8 mouse cellular contexts compared by ENCODE assay signal in genomic region chr6:126940451-126940850, GRCm38 (mm10). TPM values are rescaled to one million over a fixed set of nuclear protein-coding genes. Genes with fewer than 3 reads are reported as not detected.
A peak's percentile ranks its signal among the peaks of the same experiment; 100 is the strongest.
DNase-seq lines count a peak whose midpoint lies in the region; ATAC-seq and TF ChIP-seq lines count a peak whose summit lies in the region.

No protein-coding gene starts in this region.

- TF ChIP-seq EP300 in stomach, postnatal 0 days (optimal IDR thresholded peaks at IDR 0.05), result no peak

- DNase-seq in cerebellum, adult 9-11 months, result peak; percentile 14
- DNase-seq in thymus, postnatal 4 days, result peak; percentile 19
- no peak for DNase-seq in thymus, adult 2 months
- DNase-seq in hindbrain, embryonic 10.5 days (ENCODE audit: low spot score), result peak; percentile 7
- peak; percentile 6 for DNase-seq in lung, postnatal 36 days
- no peak for DNase-seq in stomach, postnatal 0 days (ENCODE audit: low spot score)
- no peak for DNase-seq in left cerebral cortex, adult 11 months (ENCODE audit: low spot score)

- H3K4me3 ChIP-seq in thymus, adult 2 months (ENCODE audit: control insufficient read depth, insufficient read depth, low read length), result no peak overlapping the region
- peak overlapping the region; percentile 93 for H3K4me3 ChIP-seq in hindbrain, embryonic 10.5 days
- H3K4me3 ChIP-seq in stomach, postnatal 0 days (ENCODE audit: low read depth, low read length), result peak overlapping the region; percentile 67

- peak overlapping the region; percentile 96 for H3K4me2 ChIP-seq in stomach, postnatal 0 days (replicated peaks; ENCODE audit: low read depth)

- H3K4me1 ChIP-seq in thymus, adult 2 months (replicated peaks; ENCODE audit: control insufficient read depth, insufficient read depth, low read length), result peaks cover 5% of the 10 kb centered on the region
- H3K4me1 ChIP-seq in hindbrain, embryonic 10.5 days (replicated peaks), result peaks cover 34% of the 10 kb centered on the region
- H3K4me1 ChIP-seq in stomach, postnatal 0 days (replicated peaks; ENCODE audit: control insufficient read depth, insufficient read depth), result peaks cover 4% of the 10 kb centered on the region; the same call in 1 of the 2 replicates

- no peak for TF ChIP-seq CTCF in thymus, adult 2 months (IDR thresholded peaks at IDR 0.05; ENCODE audit: borderline replicate concordance, control insufficient read depth, extremely low read depth, insufficient read depth, low read length, poor library complexity)
- peak; percentile 54 for TF ChIP-seq CTCF in stomach, postnatal 0 days (IDR thresholded peaks at IDR 0.05; ENCODE audit: low read depth)

- H3K9me3 ChIP-seq in hindbrain, embryonic 10.5 days, result no peaks in the 10 kb centered on the region
- no peaks in the 10 kb centered on the region for H3K9me3 ChIP-seq in stomach, postnatal 0 days (ENCODE audit: control insufficient read depth, low read length)

- no peak overlapping the region for H3K27ac ChIP-seq in thymus, adult 2 months (ENCODE audit: control insufficient read depth, insufficient read depth, low read length)
- no peak overlapping the region for H3K27ac ChIP-seq in hindbrain, embryonic 10.5 days
- H3K27ac ChIP-seq in stomach, postnatal 0 days (replicated peaks), result no peak overlapping the region

- no peak for TF ChIP-seq POLR2A in thymus, adult 2 months (IDR thresholded peaks at IDR 0.05; ENCODE audit: control insufficient read depth, extremely low read depth, insufficient read depth, low read length, poor library complexity)

- ATAC-seq in cerebellum, adult (ENCODE audit: insufficient number of reproducible peaks, low FRiP score, low TSS enrichment), result no peak
- ATAC-seq in stomach, postnatal 0 days (ENCODE audit: low FRiP score, low TSS enrichment), result no peak

- no peaks in the 10 kb centered on the region for H3K27me3 ChIP-seq in thymus, adult 2 months (ENCODE audit: control insufficient read depth, insufficient read depth, low read length)
- H3K27me3 ChIP-seq in hindbrain, embryonic 10.5 days (ENCODE audit: insufficient read depth, poor library complexity, severe bottlenecking), result no peaks in the 10 kb centered on the region
- no peaks in the 10 kb centered on the region for H3K27me3 ChIP-seq in stomach, postnatal 0 days (ENCODE audit: control insufficient read depth, insufficient read depth, low read length)

- 1% methylated on average over 5 of the region's 5 CpGs for WGBS in thymus, adult 2 months
- WGBS in hindbrain, embryonic 10.5 days, result 7% methylated on average over 5 of the region's 5 CpGs
- WGBS in stomach, postnatal 0 days, result 8% methylated on average over 5 of the region's 5 CpGs

- H3K9ac ChIP-seq in stomach, postnatal 0 days (ENCODE audit: low read length), result peak overlapping the region; percentile 59

- peaks cover 16% of the 10 kb centered on the region for H3K36me3 ChIP-seq in thymus, adult 2 months (ENCODE audit: control insufficient read depth, insufficient read depth, low read length)
- peaks cover 21% of the 10 kb centered on the region for H3K36me3 ChIP-seq in hindbrain, embryonic 10.5 days
- H3K36me3 ChIP-seq in stomach, postnatal 0 days (ENCODE audit: control insufficient read depth, insufficient read depth, low read length), result 0 out of 2 replicates have a peak, but pooled peaks cover 5% of the 10 kb centered on the region

RNA-seq across cellular contexts. Expression of gene D6Wsu163e, which starts 0.7 kb away (rescaled TPM):
- polyA plus RNA-seq in thymus, adult 2 months (2012; rRNA removed), result 5.3 and 7.0 TPM in 2 replicates
- polyA plus RNA-seq in hindbrain, embryonic 10.5 days (2016; fragmentation: Nextera tagmentation; extraction: Ambion mirVana), result 15.1 and 17.2 TPM in 2 replicates
- polyA plus RNA-seq in stomach, postnatal 0 days (2015; fragmentation: Nextera tagmentation; extraction: Ambion mirVana), result 12.1 and 12.7 TPM in 2 replicates

RNA-seq across cellular contexts. Expression of gene Rad51ap1, which starts 1.1 kb away (rescaled TPM):
- 28.0 and 31.0 TPM in 2 replicates for polyA plus RNA-seq in thymus, adult 2 months (2012; rRNA removed)
- 70.6 and 72.8 TPM in 2 replicates for polyA plus RNA-seq in hindbrain, embryonic 10.5 days (2016; fragmentation: Nextera tagmentation; extraction: Ambion mirVana)
- 13.3 and 14.6 TPM in 2 replicates for polyA plus RNA-seq in stomach, postnatal 0 days (2015; fragmentation: Nextera tagmentation; extraction: Ambion mirVana)

RNA-seq across cellular contexts. Expression of gene Dyrk4, which starts 18.8 kb away (rescaled TPM):
- 0.31 and 0.32 TPM in 2 replicates for polyA plus RNA-seq in thymus, adult 2 months (2012; rRNA removed)
- polyA plus RNA-seq in hindbrain, embryonic 10.5 days (2016; fragmentation: Nextera tagmentation; extraction: Ambion mirVana), result 0.10 TPM in 1 of 2 replicates, not detected in the other
- polyA plus RNA-seq in stomach, postnatal 0 days (2015; fragmentation: Nextera tagmentation; extraction: Ambion mirVana), result 0.05 TPM in 1 of 2 replicates, not detected in the other

Comparison
In these comparisons a context has a peak if more than half of its experiments do, and no peak if none do; other contexts are left out.
1. DNase-seq: peak in cerebellum, adult 9-11 months (single experiment), thymus, postnatal 4 days (single experiment), hindbrain, embryonic 10.5 days (single experiment) and lung, postnatal 36 days (single experiment); none in thymus, adult 2 months (single experiment), stomach, postnatal 0 days (single experiment) and left cerebral cortex, adult 11 months (single experiment).